Mouse (Mus musculus) frontal cortex, adult 2 months (tissue): ENCODE measurements around the gene Nabp2. TPM values are rescaled to one million over a fixed set of nuclear protein-coding genes. Genes with fewer than 3 reads are reported as not detected.

Experiments used
- DNase-seq, 2 experiments: peaks; one replicate each; pipeline ENCODE4 v3.0.0; 2022; ENCODE audit warnings: low spot score in 1 of 2; ENCODE audit errors: extremely low spot score in 1 of 2
- polyA plus RNA-seq: library from polyadenylated mRNA; depleted of rRNA; stranded (reverse); fragments of >200 nt; gene quantifications from 2 replicates; pipeline ENCODE4 v1.2.3, GENCODE M21; 2012

The Nabp2 gene
- polyA plus RNA-seq, 1 experiment, result 75.0 TPM

DNA sequence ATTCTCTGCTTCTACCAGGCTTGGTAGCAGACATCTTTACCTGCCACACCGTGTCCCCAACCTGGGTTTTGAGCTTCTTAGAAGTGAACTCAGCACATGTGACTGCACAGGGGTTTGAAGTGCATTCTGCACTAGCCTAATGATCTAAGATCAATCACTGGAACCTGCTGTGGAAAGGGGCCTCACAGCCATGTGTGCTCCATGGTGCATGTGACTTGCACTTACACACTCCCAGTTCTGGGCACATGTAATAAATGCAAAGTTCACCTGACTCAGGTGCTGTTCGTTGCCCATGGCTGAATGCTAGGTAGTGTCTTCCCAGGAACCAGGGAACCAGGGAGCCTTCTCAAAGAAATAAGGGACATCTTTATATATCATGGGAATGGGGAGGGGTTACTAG is 22.1 kb upstream of the Nabp2 start:
- DNase-seq, result no peak

DNA sequence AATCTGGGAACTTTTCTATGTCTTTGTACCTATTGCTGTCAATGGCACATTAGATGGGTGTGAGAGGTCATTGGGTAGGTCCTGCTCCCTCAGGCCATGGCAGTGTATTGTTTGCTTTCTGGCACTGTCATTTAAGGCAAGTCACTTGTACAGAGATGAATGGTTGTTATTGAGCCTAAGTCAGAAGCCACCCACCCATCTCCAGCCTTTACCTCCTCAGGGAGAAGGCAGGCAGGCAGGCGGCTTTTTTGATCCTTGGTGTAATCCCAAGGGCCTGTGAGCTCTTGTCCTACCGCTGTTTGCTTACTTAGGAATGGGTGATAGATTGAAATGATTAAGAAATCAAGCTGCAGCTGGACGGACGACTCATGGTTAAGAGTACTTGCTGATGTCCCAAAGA is 18.2 kb upstream of the Nabp2 start:
- no peak for DNase-seq

DNA sequence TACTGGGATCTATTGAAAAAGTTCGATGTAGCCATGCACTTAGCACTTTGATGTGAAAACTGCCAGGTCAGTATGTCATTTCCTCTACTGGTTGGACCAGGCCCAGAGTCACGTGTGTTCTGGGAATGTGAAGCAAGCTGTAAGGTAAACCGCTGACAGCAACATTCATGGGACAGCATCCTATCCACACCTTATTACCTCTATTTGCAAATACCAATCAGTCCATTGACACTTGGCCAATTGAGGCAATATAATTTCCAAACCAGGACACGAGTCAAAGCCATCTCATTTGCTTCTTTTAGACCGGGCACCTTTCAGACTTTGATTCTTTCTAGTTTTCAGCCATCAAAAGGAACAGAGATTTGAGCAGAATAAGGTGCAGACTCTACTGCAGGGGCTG is 17.8 kb upstream of the Nabp2 start:
- no peak for DNase-seq

DNA sequence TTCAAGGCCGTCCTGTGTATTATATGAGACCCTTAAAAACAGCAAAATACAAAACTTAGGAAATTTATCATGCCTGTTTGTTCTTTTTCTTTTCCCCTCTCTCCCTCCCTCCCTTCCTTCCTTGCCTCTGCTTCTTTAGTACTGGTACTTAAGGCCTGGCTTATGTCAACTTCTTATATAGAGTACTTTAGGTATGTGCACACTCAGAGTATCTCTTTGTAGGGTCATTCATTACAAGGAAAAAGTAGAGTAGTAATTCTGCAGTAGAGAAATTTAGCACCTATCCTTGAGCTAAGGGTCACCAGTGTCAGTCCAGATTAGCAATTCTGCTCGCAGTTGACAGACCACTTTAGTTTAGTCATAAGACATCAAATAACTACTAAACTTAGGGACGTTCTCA is 14.0 kb upstream of the Nabp2 start:
- no peak for DNase-seq

DNA sequence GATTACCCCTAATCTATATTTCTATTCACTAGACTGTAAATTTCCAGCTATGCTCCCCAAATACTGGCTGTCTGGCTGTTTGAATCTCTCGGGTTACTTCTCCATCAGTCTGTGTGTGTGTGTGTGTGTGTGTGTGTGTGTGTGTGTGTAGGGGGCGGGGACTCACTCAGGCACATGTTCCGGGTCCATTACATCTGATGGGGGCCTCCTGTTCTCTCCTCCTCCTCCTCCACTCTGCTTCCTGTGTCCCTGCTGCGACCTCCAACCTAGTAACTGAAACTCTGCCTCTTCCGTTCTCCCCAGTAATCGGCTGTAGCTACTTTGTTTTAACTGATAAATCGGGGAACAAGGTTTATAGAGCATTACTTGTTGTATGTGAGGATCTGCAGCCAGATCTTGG is 13.3 kb upstream of the Nabp2 start:
- no peak for DNase-seq

DNA sequence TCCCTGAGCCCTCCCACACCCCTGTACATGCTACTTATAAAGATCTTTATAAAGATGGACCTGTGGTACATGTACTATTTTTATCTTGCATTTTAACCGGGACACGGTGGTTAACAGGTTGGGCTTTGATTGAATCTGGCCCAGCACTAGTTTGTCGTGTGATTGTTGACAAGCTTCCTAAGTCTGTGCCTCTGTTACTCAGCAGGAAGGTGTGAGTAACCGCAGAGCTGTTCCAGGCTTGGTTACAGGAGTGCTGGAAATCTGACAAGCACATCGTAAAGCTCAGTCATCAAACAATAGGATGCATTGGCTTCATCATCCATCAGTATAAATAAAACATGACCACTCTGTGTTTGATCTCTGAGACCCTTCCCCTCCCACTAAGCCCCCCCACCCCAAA is 11.1 kb upstream of the Nabp2 start:
- no peak for DNase-seq

DNA sequence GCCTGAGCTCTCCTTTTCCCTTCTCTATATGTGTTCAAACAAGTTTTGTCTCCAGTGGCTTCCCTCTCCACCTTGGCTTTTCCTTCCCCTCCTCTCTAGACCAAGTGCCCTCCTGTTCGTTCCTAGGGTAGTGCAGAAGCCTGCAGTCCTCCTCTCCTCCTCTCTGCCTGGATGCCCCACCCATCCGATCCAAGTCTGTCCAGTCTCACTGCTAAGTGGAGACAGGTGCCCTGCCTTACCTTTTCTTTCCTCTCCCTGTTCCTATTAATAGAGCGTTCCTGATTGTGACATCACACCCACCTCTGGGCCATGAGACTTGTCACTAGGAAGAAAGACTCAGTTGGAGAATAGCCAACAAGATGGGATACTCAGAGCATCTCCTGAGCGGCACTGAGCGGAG is 3.6 kb upstream of the Nabp2 start:
- DNase-seq, result no peak

GRCm38 (mm10) chr10:128413076-128413475 is 1.8 kb upstream of the Nabp2 start:
- no peak for DNase-seq

DNA sequence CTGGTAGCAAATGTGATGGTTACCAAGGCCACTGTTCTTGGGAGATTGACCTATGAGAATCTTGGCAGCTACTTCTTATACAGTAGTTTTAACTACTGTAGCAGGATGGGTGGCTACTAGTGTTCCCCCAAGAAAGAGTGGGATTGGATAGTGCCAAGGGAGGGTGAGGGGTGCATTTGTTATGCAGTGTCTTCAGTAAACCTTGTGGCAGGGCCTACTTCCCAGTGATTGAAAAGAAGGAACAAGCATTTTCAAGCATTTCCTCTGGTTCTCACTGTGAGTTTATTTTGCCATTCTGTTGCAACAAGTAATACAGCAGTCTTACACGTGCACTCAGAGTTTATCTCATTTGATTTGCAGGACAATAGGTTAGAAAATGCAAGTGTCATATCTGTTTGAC is 1.3 kb upstream of the Nabp2 start:
- no peak for DNase-seq

GRCm38 (mm10) chr10:128412055-128412381 is 726 bp upstream of the Nabp2 start:
- DNase-seq, result peak in 1 of 2 experiments; percentile 48

- no peak for DNase-seq
These were observed 789 bp downstream of the Nabp2 start for GRCm38 (mm10) chr10:128410560-128410845.

DNA sequence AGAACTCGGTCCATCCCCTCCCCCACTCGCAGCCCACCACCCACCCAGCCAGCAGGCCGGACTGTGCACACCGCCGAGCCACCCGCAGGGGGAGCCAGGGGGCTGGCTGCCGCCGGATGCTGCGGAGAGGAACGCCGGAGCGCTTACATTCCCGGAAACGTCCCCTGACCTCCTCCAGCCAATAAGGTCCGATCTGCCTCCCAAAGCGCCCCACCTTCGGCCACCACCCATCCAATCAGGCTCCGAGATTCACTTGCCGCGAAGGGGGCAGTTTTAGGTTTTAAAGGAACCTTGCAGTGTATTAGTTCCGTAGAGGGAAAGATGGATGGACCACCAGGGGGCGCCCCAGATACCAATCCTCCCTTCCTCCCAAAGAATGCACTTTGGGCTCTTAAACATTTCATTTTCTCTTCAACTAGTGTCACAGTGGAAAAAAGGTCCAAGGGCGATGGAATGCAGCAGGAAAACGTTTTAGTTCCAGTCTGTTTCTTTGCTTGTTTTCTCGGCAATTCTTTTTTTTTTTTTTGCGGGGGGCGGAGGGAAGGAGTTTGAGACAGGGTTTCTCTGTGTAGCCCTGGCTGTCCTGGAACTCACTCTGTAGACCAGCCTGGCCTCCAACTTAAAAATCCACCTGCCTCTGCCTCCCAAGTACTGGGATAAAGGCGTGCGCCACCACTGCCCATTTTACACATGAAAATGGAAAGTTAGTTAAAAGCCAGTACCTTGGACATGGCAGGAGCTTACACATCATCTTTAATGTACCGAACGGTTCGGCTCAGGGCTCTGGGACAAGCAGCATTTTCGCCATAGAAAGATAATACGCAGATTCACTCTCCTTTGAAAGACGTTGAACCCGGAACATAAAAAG is 1.4 kb downstream of the Nabp2 start:
- peak; percentile 98 to 100 for DNase-seq

DNA sequence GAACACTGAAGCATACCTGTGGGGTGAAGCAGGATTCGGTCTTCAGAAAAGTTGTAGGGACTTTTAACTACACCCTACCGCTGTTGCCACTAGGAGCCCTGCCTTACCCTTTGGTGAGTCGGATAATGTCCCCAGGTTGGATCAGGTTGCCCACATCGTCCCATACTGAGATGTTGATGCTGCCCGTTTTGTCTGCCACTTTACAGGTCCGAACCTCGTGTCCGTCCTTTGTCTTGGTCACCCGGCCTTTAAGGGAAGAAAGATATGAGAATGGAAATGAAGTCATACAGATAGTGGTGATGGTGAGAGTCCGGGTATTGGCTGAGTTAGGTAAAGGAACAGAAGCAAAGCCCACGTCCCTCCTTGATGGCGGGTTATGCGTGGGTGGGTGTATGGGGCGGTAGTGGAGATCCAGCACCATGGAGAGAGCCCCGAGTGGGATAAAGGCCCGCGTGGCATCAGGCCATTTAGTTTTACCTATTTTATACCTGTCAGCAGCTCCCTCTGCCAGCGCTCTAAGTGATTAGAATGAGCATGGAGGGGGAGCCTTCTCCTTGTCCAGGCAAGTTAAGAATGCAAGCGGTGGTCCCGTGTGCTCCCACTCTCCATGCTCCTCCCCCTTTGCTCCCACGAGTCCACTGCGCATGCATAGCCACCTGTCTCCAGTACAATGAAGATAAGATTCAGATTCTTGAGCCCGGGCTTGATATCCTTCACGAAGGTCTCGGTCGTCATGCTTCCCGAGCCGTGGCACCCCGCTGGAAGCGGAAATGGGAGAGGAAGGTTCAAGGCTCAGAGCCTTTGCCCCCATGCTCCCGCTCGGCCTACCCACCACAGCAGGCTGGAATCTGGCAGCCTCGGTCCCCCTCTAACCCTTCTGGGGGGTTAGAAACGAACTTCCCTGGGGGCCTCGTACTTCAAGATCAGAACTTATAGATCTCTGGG is 2.4 kb downstream of the Nabp2 start:
- peak in 1 of 2 experiments; percentile 57 for DNase-seq

DNA sequence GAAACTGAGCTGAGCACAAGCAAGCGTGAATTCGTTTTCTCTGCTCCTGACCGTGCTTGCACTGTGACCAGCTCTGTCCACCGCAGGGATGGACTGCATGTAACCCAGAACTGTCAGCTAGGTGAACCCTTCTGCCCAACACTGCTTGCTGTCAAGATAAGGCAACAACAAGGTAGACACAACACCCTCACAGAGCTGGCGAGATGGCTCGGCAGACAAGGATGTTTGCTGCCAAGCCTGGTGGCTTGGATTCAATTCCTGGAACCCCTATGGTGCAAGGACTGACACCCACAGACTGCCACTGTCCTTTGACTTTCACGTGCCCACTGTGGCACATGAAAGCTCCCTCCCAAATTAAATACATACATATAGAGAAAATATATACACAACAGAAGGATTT is 7.4 kb downstream of the Nabp2 start:
- DNase-seq, result no peak

DNA sequence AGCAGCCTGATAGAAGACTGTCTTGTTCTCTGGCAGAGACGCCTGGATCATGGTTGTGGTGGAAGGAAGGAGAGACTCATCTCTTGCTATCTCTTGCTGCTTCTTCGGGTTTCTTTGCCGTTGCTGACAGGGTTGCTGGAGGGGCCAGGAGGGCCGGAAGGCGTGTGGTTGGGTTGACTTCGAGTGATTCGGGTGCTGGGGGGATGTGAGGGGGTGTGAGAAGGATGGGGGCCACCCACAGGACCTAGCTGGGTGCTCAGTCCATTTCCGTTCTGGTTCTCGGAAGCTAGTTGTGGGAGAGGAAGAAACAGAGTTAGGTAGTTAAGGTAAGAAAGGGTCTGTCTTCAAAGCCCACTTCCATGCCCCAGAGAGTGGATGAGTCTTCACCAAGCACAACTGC is 9.7 kb downstream of the Nabp2 start:
- DNase-seq, result no peak

DNA sequence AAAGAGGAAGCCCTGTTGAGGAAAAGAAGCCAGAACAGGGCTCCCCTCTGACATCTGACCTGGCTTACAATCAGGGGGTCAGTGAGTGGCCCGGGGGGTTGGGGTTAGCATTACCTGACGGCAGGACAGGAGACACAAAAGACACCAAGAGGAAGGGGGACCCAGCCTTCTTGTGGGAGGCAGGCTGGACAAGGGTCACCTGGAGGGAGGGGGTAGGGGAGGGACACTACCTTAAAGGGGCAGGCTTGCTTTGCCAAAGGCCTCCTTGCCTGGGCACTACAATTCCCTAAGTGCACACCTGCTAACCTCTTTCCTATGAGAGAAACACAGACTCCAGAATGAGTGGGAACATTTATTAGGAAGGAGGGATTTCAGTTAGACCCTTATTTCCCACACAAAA is 10.2 kb downstream of the Nabp2 start, which contains the start of gene Slc39a5:
TSS of gene Slc39a5 (minus strand) at position 174 of the 400 bp plus-strand sequence.
- DNase-seq, result no peak

DNA sequence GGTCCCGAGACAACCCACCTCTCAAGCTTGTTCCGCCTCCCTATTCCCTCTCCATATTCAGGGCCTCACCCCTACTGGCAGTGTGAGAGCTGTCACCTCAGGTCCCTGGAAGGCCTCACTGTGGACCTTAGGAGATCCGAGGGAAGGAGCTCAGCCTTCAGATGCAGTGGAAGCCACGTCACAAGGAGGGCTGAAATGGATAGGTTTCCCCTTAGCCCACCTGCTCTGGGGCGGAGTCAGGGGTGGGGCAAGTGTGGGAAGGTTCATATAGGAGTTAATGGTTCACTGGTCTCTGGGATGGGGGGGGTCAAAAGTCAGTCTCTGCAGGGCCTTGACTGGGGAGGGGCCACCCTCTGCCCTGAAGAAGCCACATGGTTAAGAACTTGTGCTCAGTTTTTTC is 11.0 kb downstream of the Nabp2 start:
- no peak for DNase-seq

- DNase-seq, result no peak
These were observed 13.8 kb downstream of the Nabp2 start for GRCm38 (mm10) chr10:128397466-128397865.

- no peak for DNase-seq
These were observed 14.5 kb downstream of the Nabp2 start for GRCm38 (mm10) chr10:128396716-128397264.

DNA sequence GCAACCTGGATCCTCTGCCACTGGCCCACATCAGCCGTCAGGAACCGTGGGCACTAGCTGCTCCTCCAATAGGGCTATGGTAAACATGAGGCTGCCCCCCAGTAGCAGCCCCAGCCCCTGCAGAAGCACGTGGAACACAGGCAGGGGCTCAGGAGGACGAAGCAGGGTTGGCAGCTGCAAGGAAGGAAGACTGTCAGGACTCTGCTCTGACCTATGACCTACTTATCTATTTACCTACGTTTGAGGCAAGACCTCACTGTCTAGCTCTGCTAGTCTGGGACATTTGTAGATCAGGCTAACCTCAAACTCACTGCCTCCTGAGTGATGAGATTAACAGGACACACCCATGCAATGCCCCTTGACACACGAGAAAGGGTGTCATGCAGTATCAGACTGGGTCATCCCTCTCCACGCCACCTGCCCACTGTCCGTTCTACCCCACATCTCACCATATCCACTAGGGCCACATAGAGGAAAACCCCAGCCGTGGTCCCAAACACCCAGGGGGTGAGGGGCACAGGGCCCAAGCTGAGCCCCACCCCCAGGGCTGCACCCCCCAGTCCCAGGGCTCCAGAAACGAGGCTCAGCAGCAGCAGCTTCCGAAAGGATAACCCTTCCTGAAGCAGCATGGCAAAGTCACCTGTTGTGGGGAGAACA is 15.1 kb downstream of the Nabp2 start:
- DNase-seq, result no peak

DNA sequence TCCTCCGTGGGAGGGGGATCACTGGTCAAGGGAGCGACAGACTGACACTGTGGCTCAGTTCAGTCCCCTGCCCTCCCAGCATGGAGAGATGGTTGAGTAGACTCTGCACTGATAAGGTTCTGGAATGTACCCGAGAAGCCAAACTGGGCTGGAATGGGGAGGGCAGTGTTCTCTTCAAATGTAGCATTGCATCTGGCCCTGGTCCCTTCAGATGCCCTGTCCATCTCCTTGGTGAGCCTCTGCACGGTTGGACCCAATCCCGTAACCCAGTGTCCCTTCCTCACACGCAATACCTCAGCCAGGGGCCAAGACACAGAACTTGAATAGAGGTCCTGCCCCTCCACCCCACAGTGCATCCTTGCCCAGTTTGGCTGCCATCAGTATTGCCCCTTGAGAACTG is 19.4 kb downstream of the Nabp2 start:
- DNase-seq, result no peak
